Mouse (Mus musculus) R1 (cell line): ENCODE data around the gene Hpdl.

Experiments
- DNase-seq: peaks from one replicate; pipeline ENCODE4 v3.0.0-alpha.2; 2018; ENCODE audit warnings: low read depth, low spot score

The Hpdl gene

DNA sequence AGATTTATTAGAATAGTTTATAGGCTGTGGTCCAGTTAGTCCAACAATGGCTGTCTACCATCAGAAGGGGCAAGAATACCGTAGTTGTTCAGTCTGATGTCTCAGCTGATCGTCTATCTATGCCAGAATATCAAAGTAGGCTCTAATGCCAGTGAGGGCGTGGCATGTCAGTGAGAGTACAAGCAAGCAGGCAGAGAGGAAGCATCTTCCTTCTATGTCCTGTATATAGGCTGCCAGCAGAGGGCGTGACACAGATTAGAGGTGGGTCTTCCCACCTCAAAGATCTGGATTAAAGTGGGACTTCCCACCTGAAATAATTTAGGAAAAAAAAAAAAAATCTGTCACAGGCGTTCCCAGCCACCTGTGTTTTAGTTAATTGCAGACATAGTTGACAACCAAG lies 21.6 kb downstream of the Hpdl start:
- DNase-seq, result peak; percentile 84

DNA sequence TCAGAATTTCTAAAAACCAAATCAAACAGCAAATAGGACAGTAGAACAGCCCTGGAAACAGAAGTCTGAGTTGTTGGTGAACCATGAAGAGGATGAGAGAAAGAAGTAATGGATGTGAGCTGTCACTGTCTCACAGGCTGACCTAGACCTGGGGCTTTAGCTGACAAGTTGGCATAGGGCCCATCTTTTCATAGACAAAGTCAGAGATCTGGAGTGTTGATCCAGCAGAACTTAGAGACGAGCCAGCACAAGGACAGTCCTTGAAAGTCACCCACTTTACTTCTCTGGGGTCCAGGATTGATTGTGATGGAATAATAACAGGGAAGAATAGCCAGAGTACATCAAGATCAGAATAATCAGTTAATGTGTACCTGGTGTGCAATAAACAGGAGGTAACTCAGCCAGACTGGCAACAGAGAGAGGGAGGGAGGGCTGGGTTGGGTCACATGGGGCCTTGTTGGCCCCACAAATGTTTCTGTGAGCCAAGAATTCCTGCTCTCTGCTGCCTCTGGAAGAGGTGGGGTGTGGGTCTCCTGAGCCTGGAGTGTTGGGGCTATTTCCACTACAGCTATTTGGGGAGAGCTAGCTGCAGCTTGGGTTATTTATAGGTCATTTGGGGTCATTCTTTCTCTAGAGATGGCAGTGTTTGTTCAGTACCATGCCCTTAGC lies 24.9 kb downstream of the Hpdl start:
- no peak for DNase-seq

- DNase-seq, result no peak
These were observed 27.2 kb downstream of the Hpdl start for GRCm38 (mm10) chr4:116794273-116794672.

DNA sequence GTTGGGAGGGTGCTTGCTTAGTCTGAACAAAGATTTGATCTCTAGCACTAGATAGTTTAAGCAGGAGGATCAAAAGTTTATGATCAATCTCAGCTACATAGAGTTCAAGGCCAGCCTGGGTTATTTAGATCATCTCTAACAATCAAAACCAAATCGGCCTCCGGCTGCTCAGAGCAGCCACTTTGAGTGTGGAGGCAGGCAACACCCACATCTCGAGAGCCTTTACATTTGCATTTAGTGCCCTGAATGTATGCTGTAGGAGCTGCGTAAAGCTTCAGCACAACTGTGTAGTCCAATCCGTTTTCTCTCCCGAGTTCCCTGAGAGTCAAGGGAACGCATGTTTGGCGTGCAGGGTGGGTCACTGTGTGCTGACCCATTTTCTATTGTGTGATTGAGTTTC lies 29.1 kb downstream of the Hpdl start:
- DNase-seq, result no peak

DNA sequence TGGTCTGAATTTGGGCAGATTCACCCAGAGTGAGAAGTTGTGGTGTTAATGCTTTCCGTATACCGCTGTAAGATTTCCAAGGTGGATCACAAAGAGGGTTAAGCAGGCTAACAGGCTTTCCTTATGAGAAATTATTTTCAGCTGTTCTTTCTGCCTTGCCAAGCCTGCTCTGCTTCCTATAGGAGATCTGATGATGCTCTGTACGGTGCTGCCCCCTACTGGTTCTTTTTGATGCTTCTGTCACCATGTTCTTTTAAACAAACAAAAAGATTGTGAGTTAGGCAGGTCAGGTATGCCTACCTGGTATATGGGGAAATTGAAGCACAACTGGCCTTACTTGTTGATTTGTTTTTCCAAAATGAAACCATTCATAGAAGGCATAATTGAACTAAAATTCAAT lies 32.6 kb downstream of the Hpdl start:
- peak; percentile 88 for DNase-seq

- peak; percentile 35 for DNase-seq
These were observed 33.3 kb downstream of the Hpdl start for GRCm38 (mm10) chr4:116787985-116788760.

DNA sequence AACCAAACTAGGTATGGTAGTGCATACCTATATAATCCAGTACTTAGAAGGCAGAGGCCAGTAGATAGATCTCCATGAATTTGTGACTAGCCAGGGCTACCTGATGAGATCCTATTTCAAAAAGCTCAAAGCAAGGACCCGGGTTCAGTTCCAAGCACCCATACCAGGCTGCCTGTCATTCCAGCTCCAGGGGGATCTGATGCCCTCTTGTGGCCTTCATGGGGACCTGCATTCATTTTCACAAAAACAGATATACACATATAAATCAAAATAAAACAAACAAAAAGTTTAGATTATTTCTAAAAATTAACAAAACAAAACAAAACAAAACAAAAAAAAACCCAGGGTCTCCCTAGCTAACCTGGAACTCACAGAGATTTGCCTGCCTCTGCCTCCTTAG lies 34.9 kb downstream of the Hpdl start:
- DNase-seq, result peak; percentile 68

DNA sequence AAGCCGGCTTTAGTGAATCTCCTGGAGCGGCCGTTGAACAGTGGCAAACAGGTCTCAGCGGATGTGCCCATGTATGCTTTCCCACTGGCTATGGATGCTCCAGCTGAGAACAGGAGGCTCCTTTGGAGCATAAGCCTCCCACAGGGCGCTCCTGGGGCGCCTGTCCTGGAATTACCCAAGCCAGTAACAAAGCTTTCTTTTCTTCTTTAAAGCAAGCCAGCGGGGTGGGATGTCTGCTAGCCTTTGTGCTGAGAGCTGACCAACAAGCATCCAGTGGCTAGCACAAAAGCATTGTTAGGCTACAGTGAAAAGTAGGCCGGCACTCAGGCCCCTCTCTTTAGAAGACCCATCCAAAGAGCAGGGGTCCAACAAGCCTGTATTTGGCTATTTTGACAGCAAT lies 39.3 kb downstream of the Hpdl start:
- peak; percentile 92 for DNase-seq

DNA sequence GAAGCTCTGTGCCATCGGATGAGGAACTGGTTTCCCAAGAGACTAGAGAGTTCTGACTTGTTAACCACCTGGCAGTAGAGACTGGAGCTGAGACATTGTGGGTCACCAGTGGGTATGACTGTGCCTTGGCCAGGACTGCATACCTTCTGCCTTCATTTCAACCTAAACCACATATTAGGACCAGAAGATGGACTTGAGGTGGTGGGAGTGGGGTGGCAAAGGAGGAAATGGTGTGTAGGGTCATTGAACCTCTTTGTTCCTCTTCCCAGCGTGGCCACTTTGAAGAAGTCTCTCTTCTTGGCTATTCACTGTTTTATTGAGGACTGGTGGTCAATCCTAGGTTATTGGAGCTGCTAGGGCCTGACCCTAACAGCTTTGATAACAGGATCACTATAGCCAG lies 40.1 kb downstream of the Hpdl start:
- no peak for DNase-seq

- peak; percentile 84 for DNase-seq
These were observed 41.0 kb downstream of the Hpdl start for GRCm38 (mm10) chr4:116780541-116780940.

DNA sequence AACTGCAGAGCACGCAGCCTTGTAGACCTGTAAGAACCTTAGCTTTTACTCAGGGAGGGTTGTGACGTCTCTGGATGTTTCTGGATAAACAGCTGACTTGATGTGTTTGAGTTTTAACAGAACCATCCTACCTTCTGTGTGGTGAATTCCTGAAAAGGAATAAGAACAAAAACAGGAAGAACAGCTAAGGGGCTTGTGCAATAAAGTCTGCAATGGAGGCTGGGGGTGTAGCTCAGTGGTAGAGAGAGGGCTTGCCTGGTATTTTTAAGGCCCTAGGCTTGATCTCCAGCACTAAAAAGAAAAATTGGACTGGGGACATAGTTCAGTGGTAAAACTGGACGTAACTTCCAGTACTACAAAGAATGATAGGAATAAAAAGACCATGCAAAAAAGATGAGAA lies 44.4 kb downstream of the Hpdl start:
- DNase-seq, result no peak

- peak; percentile 60 for DNase-seq
These were observed 45.1 kb downstream of the Hpdl start for GRCm38 (mm10) chr4:116776391-116776790.
